Mouse (Mus musculus): ENCODE data around the gene Ubl5.
"Not testable (repeated sequence)": the region's sequence is repeated elsewhere in the genome, so short reads cannot be mapped to it uniquely, and the experiment has no call there.

Gene Ubl5

DNA sequence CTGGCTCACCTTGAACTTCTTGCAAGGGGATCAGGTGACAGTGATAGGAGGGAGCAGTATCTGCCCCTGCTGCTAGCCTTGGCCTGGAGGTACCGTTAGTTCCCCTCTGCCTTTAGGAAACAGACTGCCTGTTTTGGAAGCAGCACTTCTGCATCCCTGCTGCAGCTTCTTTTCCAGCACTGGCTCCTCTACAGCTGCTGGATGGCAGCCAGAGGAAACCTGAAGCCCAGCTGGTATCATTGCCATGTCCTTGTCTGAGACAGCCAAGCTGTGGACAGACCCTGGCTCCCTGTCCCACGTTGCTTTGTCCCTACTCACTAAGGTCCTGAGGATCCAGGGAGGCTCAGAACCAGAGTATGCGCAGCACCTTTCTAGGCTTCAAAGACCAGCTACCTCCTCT lies 14.9 kb downstream of the Ubl5 start:
- no peak for DNase-seq

DNA sequence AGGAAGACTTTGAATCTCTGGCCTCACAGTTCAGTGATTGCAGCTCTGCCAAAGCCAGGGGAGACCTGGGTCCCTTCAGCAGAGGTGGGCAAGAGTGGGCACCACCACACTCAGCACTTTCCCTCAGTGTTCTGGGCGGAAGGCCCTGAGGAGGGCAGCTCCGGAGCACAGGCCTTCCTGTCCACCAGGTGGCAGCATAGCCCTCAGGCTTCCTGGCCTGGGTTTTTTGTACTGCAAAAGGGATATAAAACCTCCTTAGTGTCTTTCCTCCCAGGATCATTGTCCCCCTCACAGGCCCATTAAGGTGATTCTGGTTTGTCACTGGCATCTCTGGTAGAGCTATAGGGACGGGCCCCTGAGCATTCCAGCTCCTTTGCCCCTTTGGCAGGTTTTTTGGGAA lies 19.6 kb downstream of the Ubl5 start:
- DNase-seq = peak; percentile 78

DNA sequence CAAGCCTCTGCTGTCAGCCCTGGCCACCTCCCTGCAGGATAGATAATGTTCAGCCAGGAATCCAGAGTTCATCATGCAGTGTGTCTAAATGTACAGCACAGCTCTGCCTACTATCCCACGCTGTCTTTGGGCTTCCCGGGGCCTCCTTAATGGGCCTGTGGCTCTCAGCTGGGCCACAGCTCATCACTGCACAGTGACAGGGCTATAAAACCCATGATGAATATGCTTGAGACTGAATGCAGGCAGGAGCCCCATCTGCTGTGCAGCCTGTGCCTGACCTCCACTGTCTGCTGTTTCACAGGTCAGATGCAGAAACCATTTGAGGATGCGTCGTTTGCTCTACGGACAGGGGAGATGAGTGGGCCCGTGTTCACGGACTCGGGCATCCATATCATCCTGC lies 20.2 kb downstream of the Ubl5 start:
- no peak for DNase-seq

DNA sequence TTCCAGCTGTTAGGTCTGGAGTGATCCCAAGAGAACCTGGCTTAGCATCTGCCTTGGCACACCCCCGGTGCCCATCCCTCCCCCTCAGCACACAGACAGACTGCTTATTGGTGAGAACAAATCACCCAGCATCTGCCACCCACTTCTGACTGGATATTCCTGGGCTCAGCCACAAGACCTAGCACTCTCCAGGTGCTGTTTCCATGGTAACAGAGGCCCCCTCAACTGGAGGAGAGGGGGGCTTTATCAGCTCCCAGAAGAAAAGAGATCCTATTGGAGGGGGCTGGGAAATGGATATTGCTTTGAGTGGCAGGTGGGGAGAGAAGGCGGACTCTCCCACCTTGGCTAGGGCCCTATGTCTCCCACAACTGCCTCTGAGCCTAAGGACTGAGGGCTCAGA lies 21.3 kb downstream of the Ubl5 start:
- DNase-seq = no peak

DNA sequence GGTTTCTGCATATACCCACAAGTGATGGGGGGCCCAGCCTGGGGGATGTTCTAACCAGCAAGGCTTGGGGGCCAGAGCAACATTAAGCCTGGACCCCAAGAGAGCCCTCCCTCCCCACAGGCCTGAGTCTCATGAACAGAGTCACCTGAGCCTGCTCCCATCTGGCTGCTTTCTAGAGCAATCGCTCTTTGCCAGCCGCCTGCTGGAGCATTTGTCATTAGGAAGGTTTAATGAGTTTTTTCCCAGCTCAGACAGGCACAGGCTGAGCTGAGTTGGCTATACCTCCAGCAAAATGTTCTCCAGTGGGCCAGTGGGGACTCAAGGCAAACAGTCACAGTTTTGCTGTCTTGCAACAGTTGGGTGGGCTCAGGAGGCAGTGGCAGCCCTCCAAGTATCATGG lies 21.7 kb downstream of the Ubl5 start:
- DNase-seq = no peak

DNA sequence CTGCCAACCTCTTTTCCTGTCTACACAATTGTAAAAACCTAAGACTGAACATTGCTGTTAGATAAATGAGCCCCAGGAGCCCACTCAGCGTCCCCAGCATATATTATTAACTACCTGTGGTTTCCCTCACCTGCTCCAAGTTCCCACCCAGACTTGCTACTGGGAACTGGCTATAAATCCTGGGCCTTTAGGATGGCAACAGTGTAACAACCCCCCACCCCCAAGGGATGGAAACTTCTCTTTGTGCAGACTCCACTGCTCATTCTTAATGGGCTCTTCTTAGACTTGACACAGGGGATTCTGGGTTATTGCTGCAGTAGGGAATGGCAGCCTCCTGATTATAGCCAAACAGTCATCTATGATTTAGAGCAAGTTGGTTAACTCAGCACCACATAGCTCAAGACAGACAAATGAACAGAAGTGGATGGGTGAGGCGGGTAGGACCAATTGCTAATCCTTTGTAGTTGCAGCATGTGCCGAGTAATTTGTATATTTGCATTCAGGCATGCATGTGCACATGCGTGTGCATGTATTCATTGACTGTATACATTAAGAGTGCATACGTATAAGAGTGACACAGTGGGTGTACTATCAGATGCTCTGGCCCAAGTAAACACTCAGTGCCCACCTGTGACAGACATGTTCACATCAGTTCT lies 22.4 kb downstream of the Ubl5 start:
- DNase-seq = no peak

DNA sequence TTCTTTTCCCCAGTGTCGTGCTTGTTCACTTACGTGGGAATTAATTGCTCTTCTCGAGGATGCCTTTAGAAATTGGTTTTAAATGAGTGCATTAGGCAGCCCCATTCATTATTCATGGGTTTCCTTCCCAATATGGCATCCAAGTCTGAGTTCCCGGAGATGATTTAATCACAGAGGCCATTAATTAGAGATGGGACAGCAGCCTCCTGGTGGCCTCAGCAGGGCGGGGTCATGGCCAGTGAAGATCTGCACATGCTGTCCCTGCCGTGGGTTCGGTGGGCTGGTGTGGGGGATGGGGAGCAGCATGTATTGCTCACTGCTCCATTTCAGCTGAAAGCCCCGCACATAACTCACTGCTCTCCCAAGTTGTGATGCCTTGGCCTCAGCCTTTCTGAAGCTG lies 23.2 kb downstream of the Ubl5 start:
- DNase-seq = no peak

DNA sequence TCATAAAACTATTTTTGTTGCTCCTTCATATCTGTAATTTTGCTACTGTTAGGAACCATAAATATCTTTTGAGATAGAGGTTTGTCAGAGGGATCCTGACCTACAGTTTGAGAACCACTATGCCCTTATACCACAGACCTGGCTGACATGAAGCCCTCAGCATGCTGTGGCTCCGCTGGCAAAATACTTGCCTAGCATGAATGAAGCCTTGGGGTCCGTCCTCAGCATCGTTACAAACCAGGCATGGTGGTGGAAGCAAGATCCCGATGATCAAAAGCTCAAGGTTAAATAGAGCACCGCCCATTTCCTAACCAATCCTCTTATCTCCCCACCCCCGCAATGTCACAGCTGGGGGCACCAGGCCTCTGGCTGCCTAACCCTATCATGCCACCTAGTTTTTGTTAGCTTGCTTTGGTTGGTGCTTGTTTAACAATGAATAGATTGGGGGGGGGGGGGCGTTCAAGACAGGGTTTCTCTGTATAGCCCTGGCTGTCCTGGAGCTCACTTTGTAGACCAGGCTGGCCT lies 23.9 kb downstream of the Ubl5 start:
- peak; percentile 72 for DNase-seq

DNA sequence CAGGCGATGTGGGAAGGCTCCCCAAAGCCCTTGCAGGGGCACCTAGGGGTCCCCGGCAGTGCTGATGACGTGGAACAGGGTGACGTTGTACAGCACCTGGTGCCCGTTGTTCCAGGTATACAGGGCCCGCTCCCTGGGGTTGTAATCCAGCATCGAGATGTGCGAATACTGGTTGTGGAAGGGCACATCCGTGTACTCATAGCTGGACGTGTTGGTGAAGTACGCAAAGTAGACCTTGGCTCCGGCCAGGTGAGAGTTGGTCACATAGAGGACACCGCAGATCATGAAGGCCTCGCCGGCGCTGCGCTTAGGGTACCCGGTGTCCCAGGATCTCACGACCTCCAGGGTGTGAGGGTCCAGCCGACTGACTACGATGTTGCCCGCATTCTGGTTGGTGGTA lies 25.4 kb downstream of the Ubl5 start:
- DNase-seq = no peak

DNA sequence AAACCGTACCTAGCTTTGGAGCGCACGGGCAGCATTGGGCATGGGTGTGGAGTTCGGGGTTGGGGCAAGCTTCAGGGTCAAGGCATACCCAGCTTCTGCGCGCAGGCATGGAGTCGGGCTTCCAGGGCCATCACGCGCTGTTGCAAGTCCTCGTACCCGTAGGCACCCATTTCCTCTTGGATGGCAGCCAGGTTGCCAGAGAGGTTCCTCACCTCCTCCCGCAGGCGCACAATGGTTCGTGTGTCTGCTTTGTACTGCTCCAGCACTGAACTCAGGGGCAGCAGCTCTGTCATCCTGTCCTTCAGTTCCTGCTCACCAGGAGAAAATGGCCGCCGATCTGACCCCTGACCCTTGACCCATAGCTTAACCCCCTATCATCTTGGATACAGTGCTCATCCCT lies 29.4 kb downstream of the Ubl5 start:
- no peak for DNase-seq

DNA sequence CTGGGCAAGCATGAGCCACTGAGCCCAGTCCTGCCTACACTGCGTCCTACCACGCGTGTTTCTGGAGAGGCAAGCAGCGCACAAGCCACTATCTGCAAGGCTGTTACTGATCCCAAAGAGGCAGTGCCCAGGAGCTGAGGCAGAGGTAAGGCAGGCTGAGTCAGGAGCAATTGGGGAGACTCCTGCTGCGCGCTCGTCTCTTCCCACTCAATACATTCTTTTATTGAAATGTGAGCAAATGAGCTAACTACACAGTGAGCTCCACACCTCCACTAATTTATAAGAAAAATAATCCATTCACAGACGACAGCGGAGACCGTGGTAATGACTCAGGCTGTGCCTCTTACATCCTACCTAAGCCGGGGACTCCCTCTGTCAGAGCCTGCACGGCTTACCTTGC lies 35.2 kb downstream of the Ubl5 start:
- no peak for DNase-seq

DNA sequence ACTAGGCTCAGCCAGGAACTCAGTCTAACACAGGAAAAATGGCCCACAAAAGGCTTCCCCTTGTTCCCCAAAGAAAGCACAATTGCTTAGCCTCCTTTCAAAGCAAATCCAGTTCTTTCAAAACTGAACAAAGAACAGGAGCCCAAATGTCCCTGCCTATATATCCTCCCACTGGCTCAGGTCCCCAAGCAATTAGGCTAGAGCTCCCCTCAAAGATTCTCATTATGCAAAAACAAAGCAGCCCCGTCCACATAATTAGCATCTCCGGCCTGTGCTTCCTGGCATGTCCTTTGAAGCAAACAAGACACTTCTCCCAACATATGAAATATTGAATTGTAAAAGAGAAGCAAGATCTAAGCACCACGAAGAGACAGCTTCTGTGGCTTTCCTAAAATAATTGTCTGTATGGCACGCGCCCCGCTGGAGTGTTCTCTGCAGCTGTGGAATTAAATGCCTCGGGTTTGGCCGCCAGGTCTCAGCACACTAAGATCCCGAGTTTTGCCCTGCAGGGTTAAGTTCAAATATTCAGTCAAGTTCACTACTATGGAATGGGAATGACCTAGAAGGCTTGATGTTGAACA lies 37.8 kb downstream of the Ubl5 start:
- DNase-seq = no peak

DNA sequence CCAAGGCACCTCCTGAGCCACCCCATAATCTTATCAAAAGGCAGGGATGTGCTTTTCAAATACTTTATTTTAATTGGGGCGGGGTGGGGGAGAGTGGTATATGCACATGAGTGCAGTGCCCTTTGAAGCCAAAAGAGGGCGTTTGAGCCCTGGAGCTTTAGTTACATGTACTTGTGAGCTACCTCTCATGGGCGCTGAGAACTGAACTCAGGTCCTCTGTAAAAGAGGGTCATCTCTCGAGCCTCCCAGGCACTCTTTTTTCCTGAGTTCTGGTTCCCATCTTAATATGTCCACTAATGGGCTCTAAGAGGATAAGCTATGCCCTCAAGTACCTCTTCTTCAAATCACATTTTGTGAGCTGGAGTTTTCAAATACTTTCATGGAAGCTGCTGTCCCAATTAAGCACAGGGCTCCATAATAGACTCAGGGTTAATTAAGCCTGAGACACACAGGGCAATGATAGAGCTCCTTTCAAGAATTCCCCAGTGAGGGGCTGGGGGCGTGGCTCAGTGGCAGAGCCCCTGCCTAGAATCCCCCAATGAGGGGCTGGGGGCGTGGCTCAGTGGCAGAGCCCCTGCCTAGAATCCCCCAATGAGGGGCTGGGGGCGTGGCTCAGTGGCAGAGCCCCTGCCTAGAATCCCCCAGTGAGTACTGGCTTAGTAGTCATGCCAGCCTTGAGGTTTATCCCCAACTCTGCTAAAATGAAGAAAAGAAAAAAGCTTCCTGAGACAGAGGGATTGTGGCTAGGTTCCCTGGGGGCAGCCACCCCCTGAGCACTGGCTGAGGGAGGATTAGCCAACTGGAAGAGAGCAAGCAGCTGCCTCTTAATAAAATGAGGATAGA lies 39.1 kb downstream of the Ubl5 start:
- DNase-seq = no peak

DNA sequence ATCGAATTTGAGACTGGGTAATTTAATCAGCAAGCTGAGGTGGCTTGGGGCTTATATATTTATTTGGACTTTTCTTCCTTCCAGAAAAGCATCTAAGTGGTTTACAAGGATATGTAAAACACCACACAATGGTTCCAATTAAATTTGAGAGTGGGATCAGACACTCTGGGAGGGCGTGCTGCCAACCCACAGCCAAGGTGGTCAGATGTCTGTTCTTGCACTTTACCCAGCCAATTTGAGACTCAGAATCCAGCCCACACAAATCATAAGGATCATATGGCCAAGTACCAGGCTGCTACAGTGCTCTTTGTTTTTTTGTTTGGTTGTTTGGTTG lies 39.7 kb downstream of the Ubl5 start:
- DNase-seq = no peak

DNA sequence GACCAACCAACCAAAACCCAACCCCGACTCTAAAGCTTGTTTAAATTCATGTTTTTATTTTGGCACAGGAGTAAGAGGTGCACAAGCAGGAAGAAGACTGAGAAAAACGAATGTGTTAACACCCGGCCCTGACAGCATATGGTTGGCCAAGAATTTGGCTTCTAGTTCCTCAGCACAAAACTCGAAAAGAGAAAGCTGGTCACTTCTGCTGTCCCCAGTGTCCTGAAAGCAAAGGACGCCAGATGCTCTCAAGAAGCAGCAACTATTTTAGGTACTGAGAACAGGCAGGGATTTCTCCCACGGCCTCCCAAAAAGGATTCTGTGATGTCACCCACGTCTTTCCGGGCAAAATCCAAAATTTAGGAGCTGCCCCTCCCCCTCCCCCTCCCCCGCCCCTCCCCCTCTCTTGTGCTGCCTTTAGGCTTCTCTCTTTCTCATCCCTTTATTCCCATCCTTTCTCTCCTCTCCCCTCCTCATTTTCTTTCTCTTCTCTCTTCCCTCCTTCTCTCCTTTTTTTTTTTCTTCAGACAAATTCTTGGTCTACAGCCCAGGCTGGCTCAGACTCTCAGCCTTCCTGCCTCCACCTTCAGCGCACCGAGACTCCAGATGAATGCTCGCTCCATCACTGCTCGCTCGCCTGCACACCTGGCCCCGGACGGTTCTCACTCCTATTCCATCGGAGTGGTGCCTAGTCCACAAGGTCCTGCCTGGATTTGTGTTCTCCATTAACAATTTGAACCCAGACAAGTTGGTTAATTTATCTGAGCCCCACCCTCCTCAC lies 42.6 kb downstream of the Ubl5 start:
- DNase-seq = no peak

DNA sequence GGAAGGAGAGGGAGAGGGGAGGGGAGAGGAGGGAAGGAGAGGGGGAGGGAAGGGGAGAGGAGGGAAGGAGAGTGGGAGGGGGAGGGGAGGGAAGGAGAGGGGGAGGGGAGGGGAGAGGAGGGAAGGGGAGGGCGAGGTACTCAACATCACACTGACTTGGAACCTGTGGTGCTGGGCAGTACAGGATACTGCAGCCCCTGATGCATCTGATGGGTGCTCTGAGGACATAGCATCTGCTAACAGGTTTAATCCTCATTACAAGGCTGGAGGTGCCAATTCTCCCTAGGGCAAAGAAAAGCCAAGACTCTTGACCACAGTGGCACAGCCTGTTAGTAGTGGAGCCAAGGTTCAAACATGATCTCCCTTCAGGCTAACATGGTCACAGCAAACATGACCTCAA lies 46.7 kb downstream of the Ubl5 start:
- no peak for DNase-seq

DNA sequence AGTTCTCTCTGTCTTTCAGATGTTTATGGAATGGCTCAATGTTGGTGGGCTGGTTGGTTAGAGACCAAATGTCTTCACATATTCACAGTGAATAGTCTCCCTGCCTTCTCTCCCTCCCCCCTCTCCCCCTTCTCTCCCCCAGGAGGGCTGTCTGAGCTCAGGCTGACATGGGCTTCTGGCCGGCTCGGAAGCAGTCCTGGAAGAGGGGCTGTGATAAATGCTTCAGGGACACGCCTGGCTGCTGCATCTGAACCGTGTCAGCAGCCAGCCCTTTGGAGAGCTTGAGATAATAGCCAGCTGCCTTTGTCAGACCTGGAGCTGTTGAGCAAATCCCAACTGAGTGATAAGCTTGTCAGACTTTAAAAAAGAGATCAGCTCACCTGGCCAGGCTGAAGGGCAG lies 47.2 kb downstream of the Ubl5 start:
- no peak for DNase-seq

DNA sequence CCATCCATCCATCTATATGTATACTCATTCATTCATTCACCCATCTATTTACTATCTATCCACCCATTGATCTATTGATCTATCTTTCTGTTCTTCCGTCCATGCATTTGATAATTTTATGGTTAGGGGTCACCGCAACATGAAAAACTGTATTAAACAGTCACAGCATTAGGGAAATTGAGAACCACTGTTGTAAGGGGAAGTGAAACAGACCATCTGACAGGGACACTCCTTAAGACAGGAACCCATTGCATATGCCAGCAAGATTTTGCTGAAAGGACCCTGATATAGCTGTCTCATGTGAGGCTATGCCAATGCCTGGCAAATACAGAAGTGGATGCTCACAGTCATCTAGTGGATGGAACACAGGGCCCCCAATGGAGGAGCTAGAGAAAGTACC lies 47.8 kb downstream of the Ubl5 start:
- DNase-seq = not testable (repeated sequence)

DNA sequence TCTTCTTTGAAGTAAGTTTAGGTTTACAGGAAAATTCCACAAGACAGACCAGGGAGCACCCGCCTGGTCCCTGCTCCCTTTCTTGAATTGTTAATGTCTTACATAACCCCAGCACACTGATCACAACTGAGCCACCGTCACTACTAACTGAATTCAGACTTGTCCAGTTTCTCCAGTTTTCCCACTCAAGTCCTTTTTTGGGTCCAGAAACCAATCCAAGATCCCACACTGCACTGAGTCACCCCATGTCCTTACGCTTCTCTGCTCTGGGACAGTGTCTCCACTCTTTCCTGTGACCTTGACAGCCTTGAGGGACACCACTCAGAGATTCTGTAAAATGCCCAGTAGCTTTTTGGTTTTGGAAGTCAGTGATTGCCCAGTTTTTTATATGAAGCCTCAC lies 50.2 kb downstream of the Ubl5 start:
- no peak for DNase-seq

DNA sequence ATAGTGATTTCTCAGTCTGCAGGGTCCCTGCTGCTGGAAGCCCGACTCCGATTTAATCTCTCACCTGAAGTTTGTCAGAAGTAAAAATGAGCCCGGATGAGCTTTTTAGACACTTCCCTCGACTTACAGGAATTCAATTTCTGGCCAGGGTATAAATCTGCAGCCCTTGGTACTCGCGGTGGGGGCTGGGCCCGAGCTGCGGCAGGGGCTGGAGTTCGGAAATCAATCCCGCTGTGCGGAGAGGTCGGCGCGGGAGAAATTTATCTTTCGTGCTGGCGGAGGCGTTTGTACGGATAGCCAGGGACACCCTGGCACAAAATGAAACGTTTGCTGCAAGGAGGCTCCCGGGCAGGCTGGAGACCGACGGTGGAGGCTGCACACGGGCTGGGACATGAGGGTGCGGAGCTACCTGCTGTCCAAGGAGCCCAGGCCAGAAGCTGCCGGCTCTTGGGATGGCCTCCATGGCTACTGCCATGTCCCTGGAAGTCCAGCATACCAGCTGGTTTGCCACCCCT lies 52.1 kb downstream of the Ubl5 start:
- DNase-seq = no peak

DNA sequence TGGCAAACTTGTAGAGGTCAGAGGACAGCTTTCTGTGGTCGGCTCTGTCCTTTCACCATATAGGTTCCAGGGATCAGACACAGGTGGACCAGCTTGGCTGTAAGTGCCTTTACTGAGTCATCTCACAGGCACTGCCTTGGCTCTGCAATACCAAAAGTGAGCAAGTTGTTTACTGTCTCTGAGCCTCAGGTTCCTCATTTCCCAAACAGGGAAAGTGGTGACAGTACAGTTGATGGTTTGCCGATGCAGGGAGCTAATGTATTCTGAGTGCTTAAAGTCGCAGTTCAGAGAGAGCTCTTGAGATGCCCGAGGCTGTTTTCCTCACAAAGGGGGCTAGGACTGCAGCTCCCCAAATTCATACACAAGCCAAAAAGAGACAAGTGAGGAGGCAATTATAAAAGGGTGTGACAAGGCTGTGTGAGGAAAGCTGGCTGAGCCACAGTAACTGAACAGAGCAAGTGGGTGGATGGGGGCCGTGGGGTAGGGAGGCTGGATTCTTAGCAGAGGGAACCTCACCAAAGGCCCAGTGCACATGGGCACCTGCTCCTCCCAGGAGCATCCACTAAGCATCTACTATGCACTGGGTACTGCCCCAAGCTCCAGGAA lies 53.5 kb downstream of the Ubl5 start:
- DNase-seq = no peak

Data from thymus, postnatal 14 days (tissue).